7 mouse cellular contexts compared by ENCODE assay signal in the genomic region with DNA sequence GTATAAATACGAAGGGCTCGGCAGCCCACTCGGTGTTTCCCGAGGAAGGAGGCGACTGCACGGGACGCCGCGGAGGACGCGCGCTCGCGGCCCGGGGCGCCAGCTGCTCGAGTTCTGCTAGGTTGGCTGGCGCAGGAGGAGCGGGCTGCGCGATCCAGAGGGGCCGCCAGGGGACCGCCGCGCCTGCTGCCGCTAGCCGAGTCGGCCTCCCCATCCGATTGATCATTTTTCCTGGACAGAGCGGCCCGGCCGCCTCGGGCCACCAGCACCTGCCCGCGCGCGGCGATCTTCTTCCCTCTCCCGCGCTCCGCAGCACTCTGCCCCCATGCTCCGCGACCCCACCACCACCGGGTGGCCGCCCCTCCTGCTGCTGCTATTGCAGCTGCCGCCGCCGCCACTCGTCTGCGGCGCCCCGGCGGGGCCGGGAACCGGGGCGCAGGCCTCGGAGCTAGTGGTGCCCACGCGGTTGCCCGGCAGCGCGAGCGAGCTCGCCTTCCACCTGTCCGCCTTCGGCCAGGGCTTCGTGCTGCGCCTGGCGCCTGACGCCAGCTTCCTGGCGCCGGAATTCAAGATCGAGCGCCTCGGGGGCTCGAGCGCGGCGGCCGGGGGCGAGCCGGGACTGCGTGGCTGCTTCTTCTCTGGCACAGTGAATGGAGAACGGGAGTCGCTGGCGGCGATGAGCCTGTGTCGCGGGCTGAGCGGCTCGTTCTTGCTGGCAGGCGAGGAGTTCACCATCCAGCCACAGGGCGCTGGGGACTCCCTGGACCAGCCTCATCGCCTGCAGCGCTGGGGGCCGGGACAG. TPM values are rescaled to one million over a fixed set of nuclear protein-coding genes. Genes with fewer than 3 reads are reported as not detected.
DNase-seq lines count a peak whose midpoint lies in the region; ATAC-seq and TF ChIP-seq lines count a peak whose summit lies in the region.

Gene Adamts8, plus strand, starts transcription at position 51 of the 802 bp plus-strand sequence.

- no peaks in the 10 kb centered on the region for H3K9me3 ChIP-seq in embryonic facial prominence, embryonic 11.5 days (replicated peaks; ENCODE audit: control insufficient read depth, low read length)
- H3K9me3 ChIP-seq in heart, embryonic 16.5 days (replicated peaks; ENCODE audit: control insufficient read depth, low read length): no peaks in the 10 kb centered on the region
- no peaks in the 10 kb centered on the region for H3K9me3 ChIP-seq in midbrain, embryonic 11.5 days (ENCODE audit: control insufficient read depth, low read length)

- ATAC-seq in embryonic facial prominence, embryonic 11.5 days (replicated peaks; ENCODE audit: insufficient number of reproducible peaks, low FRiP score, low TSS enrichment, low read depth): peak; percentile 74
- peak; percentile 71 for ATAC-seq in heart, embryonic 16.5 days (replicated peaks; ENCODE audit: extremely low read depth, insufficient read depth, low FRiP score)
- peak; percentile 92 for ATAC-seq in midbrain, embryonic 11.5 days (ENCODE audit: low FRiP score)

- H3K27ac ChIP-seq in testis, adult 2 months (ENCODE audit: control insufficient read depth, insufficient read depth, low read depth, low read length): no peak within 1 kb of the TSS
- no peak within 1 kb of the TSS for H3K27ac ChIP-seq in embryonic facial prominence, embryonic 11.5 days (replicated peaks; ENCODE audit: low read depth, low read length)
- H3K27ac ChIP-seq in heart, embryonic 16.5 days (ENCODE audit: low read length): 0 out of 2 replicates have a peak within 1 kb of the TSS, but pooled peaks have one; percentile 3
- no peak within 1 kb of the TSS for H3K27ac ChIP-seq in midbrain, embryonic 11.5 days (ENCODE audit: low read depth, low read length)

- no peak for TF ChIP-seq CTCF in testis, adult 2 months (IDR thresholded peaks at IDR 0.05; ENCODE audit: control insufficient read depth, insufficient read depth, insufficient replicate concordance, low read depth, low read length)

- H3K27me3 ChIP-seq in testis, adult 2 months (ENCODE audit: control insufficient read depth, insufficient read depth, low read length): no peaks in the 10 kb centered on the region
- H3K27me3 ChIP-seq in embryonic facial prominence, embryonic 11.5 days (ENCODE audit: control insufficient read depth, insufficient read depth, low read length): peaks cover 42% of the 10 kb centered on the region
- H3K27me3 ChIP-seq in heart, embryonic 16.5 days (ENCODE audit: control insufficient read depth, insufficient read depth, low read length): peaks cover 34% of the 10 kb centered on the region
- peaks cover 38% of the 10 kb centered on the region for H3K27me3 ChIP-seq in midbrain, embryonic 11.5 days (ENCODE audit: control insufficient read depth, insufficient read depth, low read length)

- H3K4me1 ChIP-seq in testis, adult 2 months (ENCODE audit: control insufficient read depth, insufficient read depth, low read length): peaks cover 14% of the 10 kb centered on the region
- H3K4me1 ChIP-seq in embryonic facial prominence, embryonic 11.5 days (ENCODE audit: control insufficient read depth, insufficient read depth, low read length): peaks cover 2% of the 10 kb centered on the region; the same call in 1 of the 2 replicates
- peaks cover 3% of the 10 kb centered on the region for H3K4me1 ChIP-seq in heart, embryonic 16.5 days (ENCODE audit: control insufficient read depth, insufficient read depth, low read length)
- H3K4me1 ChIP-seq in midbrain, embryonic 11.5 days (ENCODE audit: control insufficient read depth, insufficient read depth, low read length): 0 out of 2 replicates have a peak, but pooled peaks cover 3% of the 10 kb centered on the region

- peak within 1 kb of the TSS; percentile 99 for H3K4me2 ChIP-seq in embryonic facial prominence, embryonic 11.5 days (ENCODE audit: low read depth, low read length)
- H3K4me2 ChIP-seq in heart, embryonic 16.5 days (ENCODE audit: low read depth, low read length): peak within 1 kb of the TSS; percentile 100
- H3K4me2 ChIP-seq in midbrain, embryonic 11.5 days: peak within 1 kb of the TSS; percentile 98

- WGBS in embryonic facial prominence, embryonic 11.5 days: under 1% methylated on average over 90 of the region's 96 CpGs
- WGBS in heart, embryonic 16.5 days: under 1% methylated on average over 92 of the region's 96 CpGs
- WGBS in midbrain, embryonic 11.5 days: under 1% methylated on average over 83 of the region's 96 CpGs

- peak within 1 kb of the TSS; percentile 70 for H3K4me3 ChIP-seq in testis, adult 2 months (ENCODE audit: control insufficient read depth, low read depth, low read length)
- H3K4me3 ChIP-seq in embryonic facial prominence, embryonic 11.5 days (ENCODE audit: low read depth, low read length): peak within 1 kb of the TSS; percentile 58
- H3K4me3 ChIP-seq in heart, embryonic 16.5 days (ENCODE audit: low read length): peak within 1 kb of the TSS; percentile 71
- H3K4me3 ChIP-seq in midbrain, embryonic 11.5 days (ENCODE audit: low read depth, low read length): peak within 1 kb of the TSS; percentile 57

- H3K9ac ChIP-seq in embryonic facial prominence, embryonic 11.5 days (replicated peaks; ENCODE audit: low read length): peak within 1 kb of the TSS; percentile 48
- peak within 1 kb of the TSS; percentile 74 for H3K9ac ChIP-seq in heart, embryonic 16.5 days (ENCODE audit: low read length)
- H3K9ac ChIP-seq in midbrain, embryonic 11.5 days (ENCODE audit: low read length): peak within 1 kb of the TSS; percentile 70

- no peak for TF ChIP-seq POLR2A in testis, adult 2 months (IDR thresholded peaks at IDR 0.05; ENCODE audit: control insufficient read depth, low read depth, low read length)

- no peaks in the 10 kb centered on the region for H3K36me3 ChIP-seq in testis, adult 2 months (ENCODE audit: control insufficient read depth, insufficient read depth, low read length)
- H3K36me3 ChIP-seq in embryonic facial prominence, embryonic 11.5 days (replicated peaks; ENCODE audit: control insufficient read depth, insufficient read depth, low read depth, low read length): no peaks in the 10 kb centered on the region
- no peaks in the 10 kb centered on the region for H3K36me3 ChIP-seq in heart, embryonic 16.5 days (ENCODE audit: control insufficient read depth, insufficient read depth)
- no peaks in the 10 kb centered on the region for H3K36me3 ChIP-seq in midbrain, embryonic 11.5 days (ENCODE audit: control insufficient read depth, insufficient read depth, low read length)

- DNase-seq in testis, postnatal 14 days (ENCODE audit: low spot score): no peak
- DNase-seq in embryonic facial prominence, embryonic 11.5 days (ENCODE audit: low spot score): peak; percentile 77
- peak; percentile 35 to 38 for DNase-seq in layer of hippocampus, postnatal 25 days (ENCODE audit: extremely low spot score in 1 of 2, low spot score in 1 of 2)
- peak; percentile 97 for DNase-seq in midbrain, embryonic 11.5 days (ENCODE audit: low spot score, missing footprints)
- peak; percentile 36 for DNase-seq in urinary bladder, postnatal 25 days (ENCODE audit: low spot score)

RNA-seq across cellular contexts. Expression of gene Adamts8, which starts in this region (rescaled TPM):
- 0.28 and 0.29 TPM in 2 replicates for polyA plus RNA-seq in testis, adult 2 months (2012; rRNA removed)
- polyA plus RNA-seq in embryonic facial prominence, embryonic 11.5 days (2014; fragmentation: Nextera tagmentation; extraction: Ambion mirVana): 0.59 and 0.64 TPM in 2 replicates
- polyA plus RNA-seq in heart, embryonic 16.5 days (2015; fragmentation: Nextera tagmentation; extraction: Ambion mirVana): 10.0 and 12.7 TPM in 2 replicates
- 1 to 10 TPM; 4.4 to 4.5 TPM for total RNA-seq in layer of hippocampus, postnatal 25 days (2021)
- polyA plus RNA-seq in midbrain, embryonic 11.5 days (2014; fragmentation: Nextera tagmentation; extraction: Ambion mirVana): 0.33 and 0.57 TPM in 2 replicates

Comparison
In these comparisons a context has a peak if more than half of its experiments do, and no peak if none do; other contexts are left out.
1. Peak in DNase-seq, ATAC-seq, H3K4me3 ChIP-seq, H3K9ac ChIP-seq and H3K4me2 ChIP-seq in embryonic facial prominence, embryonic 11.5 days; RNA of the gene not detected or under 1 TPM.
2. Peak in DNase-seq, ATAC-seq, H3K4me3 ChIP-seq, H3K9ac ChIP-seq and H3K4me2 ChIP-seq in midbrain, embryonic 11.5 days; RNA of the gene not detected or under 1 TPM.